Mouse (Mus musculus): Measurements from ENCODE around the gene Aif1.

DNA sequence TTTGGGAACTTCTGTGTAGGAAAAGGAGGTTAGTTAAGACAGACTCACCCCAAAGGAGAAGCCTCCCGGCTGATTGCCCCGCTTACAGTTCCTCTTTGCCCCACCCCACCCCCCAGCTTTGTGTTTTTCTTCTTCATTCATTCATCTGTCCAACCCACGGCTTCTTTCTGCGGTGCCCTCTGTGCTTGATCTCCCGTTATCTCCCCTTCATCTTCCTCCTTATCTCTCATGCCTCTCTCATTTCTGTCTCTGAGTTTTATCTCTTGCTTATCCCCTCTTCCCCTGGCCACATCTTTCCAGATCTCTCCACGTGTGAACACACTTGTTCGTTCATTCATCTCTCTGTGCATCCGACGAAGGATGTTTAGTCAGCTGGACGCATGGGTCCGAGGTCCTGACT lies 25.3 kb upstream of the Aif1 start:
- TF ChIP-seq GATA1 (IDR thresholded peaks at IDR 0.05; ENCODE audit: borderline replicate concordance, low read length): no peak
- no peak for TF ChIP-seq CTCF (IDR thresholded peaks at IDR 0.05; ENCODE audit: low read depth, low read length)
- no peak for TF ChIP-seq TAL1 (conservative IDR thresholded peaks at IDR 0.05; ENCODE audit: low read depth, low read length)
- no peak for TF ChIP-seq GATA2 (IDR thresholded peaks at IDR 0.05; ENCODE audit: borderline replicate concordance, low read depth, low read length)
- TF ChIP-seq POLR2AphosphoS5 (IDR thresholded peaks at IDR 0.05; ENCODE audit: insufficient replicate concordance, low read depth, low read length): no peak

Measured in G1E (cell line).